Mouse (Mus musculus): Measurements from ENCODE around the gene Ube2t.

- TF ChIP-seq CHD2 (IDR thresholded peaks at IDR 0.05; ENCODE audit: low read depth, low read length): no peak
- no peak for TF ChIP-seq HCFC1 (IDR thresholded peaks at IDR 0.05; ENCODE audit: borderline replicate concordance, insufficient read depth, low read length)
- TF ChIP-seq MAFK (IDR thresholded peaks at IDR 0.05; ENCODE audit: insufficient read depth, low read depth, low read length): no peak
- TF ChIP-seq ZC3H11A (IDR thresholded peaks at IDR 0.05; ENCODE audit: borderline replicate concordance, low read depth, low read length): no peak
Observed at GRCm38 (mm10) chr1:135003346-135003745, 41.0 kb downstream of the Ube2t start.

All from ES-E14 (cell line).